Mouse (Mus musculus): ENCODE data around the gene Mta1. TPM values are rescaled to one million over a fixed set of nuclear protein-coding genes. Genes with fewer than 3 reads are reported as not detected.

Mta1 gene
- 100 and 108 TPM in 2 replicates for polyA plus RNA-seq (2011; ENCODE audit: insufficient read depth, insufficient read length, low read depth, missing spikeins)

DNA sequence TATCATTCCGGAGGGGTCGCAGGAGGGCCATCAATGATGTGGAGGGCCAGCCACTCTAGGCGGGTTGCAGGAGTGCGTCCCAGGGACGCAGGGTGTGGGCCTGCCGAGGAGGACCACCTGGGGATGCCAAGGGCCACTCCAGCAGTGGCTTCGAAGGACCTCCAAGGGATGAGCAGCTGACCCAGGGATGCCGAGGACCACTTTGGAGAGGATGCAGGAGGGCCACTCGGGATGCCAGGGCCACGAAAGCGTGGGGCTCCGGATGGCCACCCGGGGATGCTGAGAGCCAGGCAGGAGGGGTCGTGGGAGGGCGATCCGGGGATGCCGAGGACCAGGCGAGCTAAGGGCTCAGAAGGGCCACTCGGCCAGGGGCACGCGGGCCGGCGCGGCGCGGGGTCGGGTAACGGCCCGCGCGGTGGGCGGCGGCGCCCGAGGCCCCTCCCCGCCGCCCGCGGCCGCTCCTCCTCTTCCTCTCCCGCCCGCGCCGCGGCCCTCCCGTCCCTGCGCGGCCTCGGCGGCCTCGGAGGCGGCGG, at the start of gene Mta1:
Gene Mta1, plus strand, starts transcription at position 530 of the 533 bp plus-strand sequence.
- Histone ChIP-seq H3K4me3 (ENCODE audit: low read depth, low read length) (peak within 1 kb of the TSS; percentile 82), H3K27ac (ENCODE audit: insufficient read depth, low read length) (no peak within 1 kb of the TSS; the same call in 1 of the 2 replicates), H3K9me3 (replicated peaks; ENCODE audit: control insufficient read depth, insufficient read depth, low read length, poor library complexity, severe bottlenecking) (no peaks in the 10 kb centered on the region), H3K36me3 (ENCODE audit: control insufficient read depth, insufficient read depth, low read length, poor library complexity, severe bottlenecking) (no peaks in the 10 kb centered on the region), H3K9ac (ENCODE audit: low read depth, poor library complexity, severe bottlenecking) (peak within 1 kb of the TSS; percentile 97), H3K27me3 (ENCODE audit: control insufficient read depth, insufficient read depth, low read length, poor library complexity, severe bottlenecking) (no peaks in the 10 kb centered on the region), H3K4me1 (ENCODE audit: control insufficient read depth, insufficient read depth, low read length) (peaks cover 3% of the 10 kb centered on the region)
- TF ChIP-seq EP300 (IDR thresholded peaks at IDR 0.05; ENCODE audit: insufficient read depth, low read depth, low read length) (no peak), POLR2A (IDR thresholded peaks at IDR 0.05; ENCODE audit: insufficient read depth, low read length) (no peak), CTCF (IDR thresholded peaks at IDR 0.05; ENCODE audit: low read depth, low read length) (no peak)

DNA sequence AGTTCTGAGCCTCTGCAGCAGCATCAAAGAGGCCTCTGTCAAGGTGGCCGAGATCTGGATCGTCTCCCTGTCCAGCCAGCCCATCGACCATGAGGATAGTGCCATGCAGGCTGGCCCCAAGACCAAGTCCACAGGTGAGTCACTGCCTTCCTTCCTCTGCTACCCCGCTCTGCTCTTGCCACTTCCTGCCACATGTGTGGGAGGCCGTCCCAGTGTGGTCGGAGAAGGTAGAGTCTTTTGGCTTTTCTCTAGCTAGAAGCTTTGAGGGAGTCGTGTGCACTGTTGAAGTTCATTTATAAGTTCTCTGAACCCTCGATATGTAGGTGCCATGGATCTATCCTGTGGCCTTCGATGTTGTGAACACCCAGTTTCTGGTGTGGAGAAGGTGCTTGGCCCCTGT, 48.2 kb upstream of the Mta1 start:
- Histone ChIP-seq H3K4me3 (ENCODE audit: low read depth, low read length) (no peak overlapping the region), H3K27me3 (ENCODE audit: control insufficient read depth, insufficient read depth, low read length, poor library complexity, severe bottlenecking) (no peaks in the 10 kb centered on the region), H3K36me3 (ENCODE audit: control insufficient read depth, insufficient read depth, low read length, poor library complexity, severe bottlenecking) (no peaks in the 10 kb centered on the region), H3K9ac (ENCODE audit: low read depth, poor library complexity, severe bottlenecking) (no peak overlapping the region), H3K9me3 (replicated peaks; ENCODE audit: control insufficient read depth, insufficient read depth, low read length, poor library complexity, severe bottlenecking) (no peaks in the 10 kb centered on the region), H3K4me1 (ENCODE audit: control insufficient read depth, insufficient read depth, low read length) (no peaks in the 10 kb centered on the region), H3K27ac (ENCODE audit: insufficient read depth, low read length) (no peak overlapping the region)
- TF ChIP-seq CTCF (IDR thresholded peaks at IDR 0.05; ENCODE audit: low read depth, low read length) = no peak
- TF ChIP-seq POLR2A (IDR thresholded peaks at IDR 0.05; ENCODE audit: insufficient read depth, low read length) = no peak
- TF ChIP-seq EP300 (IDR thresholded peaks at IDR 0.05; ENCODE audit: insufficient read depth, low read depth, low read length) = no peak

DNA sequence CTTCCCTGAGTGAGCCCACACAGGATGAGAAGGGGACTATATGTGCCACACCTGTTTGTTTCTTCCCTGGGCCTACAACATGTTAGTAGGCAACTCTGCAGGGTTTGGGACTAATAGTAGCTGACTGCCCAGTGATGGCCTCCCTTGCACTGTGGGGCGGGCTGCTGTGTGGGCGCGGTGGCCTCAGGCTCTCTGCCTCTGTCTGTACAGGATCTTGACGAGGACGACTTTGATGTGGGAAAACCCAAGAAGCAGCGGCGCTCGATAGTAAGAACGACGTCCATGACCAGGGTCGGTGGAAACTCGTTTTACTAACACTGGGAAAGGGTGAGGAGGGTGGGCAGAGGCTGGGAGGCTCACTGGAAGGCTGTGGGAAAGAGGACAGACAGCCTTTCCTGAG, 47.4 kb upstream of the Mta1 start:
- no peaks in the 10 kb centered on the region for H3K4me1 ChIP-seq (ENCODE audit: control insufficient read depth, insufficient read depth, low read length)
- TF ChIP-seq EP300 (IDR thresholded peaks at IDR 0.05; ENCODE audit: insufficient read depth, low read depth, low read length) = no peak
- TF ChIP-seq POLR2A (IDR thresholded peaks at IDR 0.05; ENCODE audit: insufficient read depth, low read length) = no peak
- TF ChIP-seq CTCF (IDR thresholded peaks at IDR 0.05; ENCODE audit: low read depth, low read length) = no peak
- H3K36me3 ChIP-seq (ENCODE audit: control insufficient read depth, insufficient read depth, low read length, poor library complexity, severe bottlenecking) = no peaks in the 10 kb centered on the region
- H3K4me3 ChIP-seq (ENCODE audit: low read depth, low read length) = no peak overlapping the region
- H3K9ac ChIP-seq (ENCODE audit: low read depth, poor library complexity, severe bottlenecking) = no peak overlapping the region
- no peak overlapping the region for H3K27ac ChIP-seq (ENCODE audit: insufficient read depth, low read length)
- H3K27me3 ChIP-seq (ENCODE audit: control insufficient read depth, insufficient read depth, low read length, poor library complexity, severe bottlenecking) = no peaks in the 10 kb centered on the region
- H3K9me3 ChIP-seq (replicated peaks; ENCODE audit: control insufficient read depth, insufficient read depth, low read length, poor library complexity, severe bottlenecking) = no peaks in the 10 kb centered on the region

- Histone ChIP-seq H3K9me3 (replicated peaks; ENCODE audit: control insufficient read depth, insufficient read depth, low read length, poor library complexity, severe bottlenecking) (no peaks in the 10 kb centered on the region), H3K4me1 (ENCODE audit: control insufficient read depth, insufficient read depth, low read length) (no peaks in the 10 kb centered on the region), H3K27me3 (ENCODE audit: control insufficient read depth, insufficient read depth, low read length, poor library complexity, severe bottlenecking) (no peaks in the 10 kb centered on the region), H3K36me3 (ENCODE audit: control insufficient read depth, insufficient read depth, low read length, poor library complexity, severe bottlenecking) (no peaks in the 10 kb centered on the region), H3K4me3 (ENCODE audit: low read depth, low read length) (no peak overlapping the region), H3K27ac (ENCODE audit: insufficient read depth, low read length) (no peak overlapping the region), H3K9ac (ENCODE audit: low read depth, poor library complexity, severe bottlenecking) (no peak overlapping the region)
- TF ChIP-seq CTCF (IDR thresholded peaks at IDR 0.05; ENCODE audit: low read depth, low read length) (peak; percentile 13), EP300 (IDR thresholded peaks at IDR 0.05; ENCODE audit: insufficient read depth, low read depth, low read length) (no peak)
These were observed 46.3 kb upstream of the Mta1 start for GRCm38 (mm10) chr12:113051628-113052403.

DNA sequence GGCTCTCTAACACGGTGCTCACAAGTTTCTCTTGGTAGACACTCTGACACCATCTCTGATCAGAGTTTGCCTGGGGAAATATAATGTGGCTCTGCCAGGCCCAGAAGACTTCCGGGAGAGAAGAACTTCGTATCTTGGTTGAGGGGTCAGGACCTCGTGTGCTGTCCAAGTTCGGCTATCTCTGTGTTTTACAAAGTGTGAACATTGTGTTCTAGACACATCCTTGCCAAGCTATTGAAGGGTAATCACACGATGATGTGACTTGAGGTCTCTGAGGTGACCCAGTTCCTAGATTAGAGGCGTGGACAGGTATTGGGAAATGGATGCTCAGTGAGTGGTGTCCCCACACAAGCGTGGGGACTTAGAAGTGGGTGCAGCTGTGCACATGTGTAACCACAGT, 42.0 kb upstream of the Mta1 start:
- H3K4me3 ChIP-seq (ENCODE audit: low read depth, low read length) = no peak overlapping the region
- no peak for TF ChIP-seq POLR2A (IDR thresholded peaks at IDR 0.05; ENCODE audit: insufficient read depth, low read length)
- H3K27ac ChIP-seq (ENCODE audit: insufficient read depth, low read length) = no peak overlapping the region
- H3K9ac ChIP-seq (ENCODE audit: low read depth, poor library complexity, severe bottlenecking) = no peak overlapping the region
- H3K27me3 ChIP-seq (ENCODE audit: control insufficient read depth, insufficient read depth, low read length, poor library complexity, severe bottlenecking) = no peaks in the 10 kb centered on the region
- no peaks in the 10 kb centered on the region for H3K36me3 ChIP-seq (ENCODE audit: control insufficient read depth, insufficient read depth, low read length, poor library complexity, severe bottlenecking)
- H3K9me3 ChIP-seq (replicated peaks; ENCODE audit: control insufficient read depth, insufficient read depth, low read length, poor library complexity, severe bottlenecking) = no peaks in the 10 kb centered on the region
- H3K4me1 ChIP-seq (ENCODE audit: control insufficient read depth, insufficient read depth, low read length) = no peaks in the 10 kb centered on the region

GRCm38 (mm10) chr12:113060178-113060577, 37.9 kb upstream of the Mta1 start:
- no peak overlapping the region for H3K4me3 ChIP-seq (ENCODE audit: low read depth, low read length)
- H3K9ac ChIP-seq (ENCODE audit: low read depth, poor library complexity, severe bottlenecking) = no peak overlapping the region
- no peaks in the 10 kb centered on the region for H3K9me3 ChIP-seq (replicated peaks; ENCODE audit: control insufficient read depth, insufficient read depth, low read length, poor library complexity, severe bottlenecking)
- no peaks in the 10 kb centered on the region for H3K27me3 ChIP-seq (ENCODE audit: control insufficient read depth, insufficient read depth, low read length, poor library complexity, severe bottlenecking)
- H3K36me3 ChIP-seq (ENCODE audit: control insufficient read depth, insufficient read depth, low read length, poor library complexity, severe bottlenecking) = no peaks in the 10 kb centered on the region
- no peak overlapping the region for H3K27ac ChIP-seq (ENCODE audit: insufficient read depth, low read length)
- TF ChIP-seq POLR2A (IDR thresholded peaks at IDR 0.05; ENCODE audit: insufficient read depth, low read length) = no peak
- no peak for TF ChIP-seq CTCF (IDR thresholded peaks at IDR 0.05; ENCODE audit: low read depth, low read length)
- no peak for TF ChIP-seq EP300 (IDR thresholded peaks at IDR 0.05; ENCODE audit: insufficient read depth, low read depth, low read length)
- no peaks in the 10 kb centered on the region for H3K4me1 ChIP-seq (ENCODE audit: control insufficient read depth, insufficient read depth, low read length)
